Mouse (Mus musculus) stomach, postnatal 0 days (tissue): ENCODE measurements around the gene Plekha7.

ENCODE experiments used
- CTCF ChIP-seq: IDR thresholded peaks from 2 replicates; pipeline ENCODE4 v1.5.1; 2016; ENCODE audit warnings: antibody characterized with exemption, low read depth, mild to moderate bottlenecking, moderate library complexity
- EP300 ChIP-seq: optimal IDR thresholded peaks from 2 replicates; pipeline ENCODE3; 2016; ENCODE audit warnings: antibody characterized with exemption

DNA sequence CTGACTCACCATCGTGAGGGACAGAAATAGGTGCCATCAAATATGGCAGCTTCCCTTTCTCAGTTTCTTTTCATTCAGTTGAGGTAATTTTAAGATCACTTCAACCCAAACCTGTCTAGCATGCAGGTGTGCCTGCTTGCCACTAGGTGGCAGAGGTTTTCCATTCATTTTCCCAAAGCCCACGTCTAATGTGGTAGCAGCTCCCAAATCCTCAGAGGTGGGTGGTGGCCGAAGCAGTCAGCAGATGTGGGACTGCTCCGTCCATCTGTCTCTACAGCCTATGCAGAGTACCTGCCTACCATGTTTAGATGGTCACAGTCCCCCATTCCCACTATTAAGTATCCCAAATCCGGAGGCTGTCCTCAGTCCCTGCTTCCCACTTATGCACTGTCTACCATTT lies 146.6 kb downstream of the Plekha7 start:
- TF ChIP-seq CTCF (peak; percentile 95), EP300 (no peak)
